Mouse (Mus musculus) liver, embryonic 11.5 days (tissue): ENCODE data around the gene Hist1h1c. TPM values are rescaled to one million over a fixed set of nuclear protein-coding genes. Genes with fewer than 3 reads are reported as not detected.

ENCODE experiments used
- ATAC-seq: fragments of 200-750 bp; cut with Nextera tagmentation; replicated peaks from 2 replicates; pipeline ENCODE4 v1.8.0; 2017; ENCODE audit warnings: moderate number of reproducible peaks, mild to moderate bottlenecking, moderate TSS enrichment, moderate library complexity; ENCODE audit not compliant: low FRiP score
- DNase-seq: peaks from one replicate; pipeline ENCODE4 v3.0.0-alpha.2; 2017; ENCODE audit warnings: low spot score
- H3K27ac ChIP-seq: fragments of 300-500 bp; sonication (generic); 2 replicates; pipeline ENCODE4 v1.5.1; 2014; ENCODE audit warnings: mild to moderate bottlenecking, low read depth, low read length, control low read depth
- H3K27me3 ChIP-seq: fragments of 300-500 bp; sonication (generic); replicated peaks from 2 replicates; pipeline ENCODE4 v1.6.1; 2014; ENCODE audit warnings: low read length, mixed read lengths; ENCODE audit not compliant: control insufficient read depth, insufficient read depth
- H3K36me3 ChIP-seq: fragments of 300-500 bp; sonication (generic); 2 replicates; pipeline ENCODE4 v1.6.1; 2014; ENCODE audit warnings: mild to moderate bottlenecking, low read length, moderate library complexity, mixed read lengths; ENCODE audit not compliant: control insufficient read depth, insufficient read depth
- H3K4me1 ChIP-seq: fragments of 300-500 bp; sonication (generic); replicated peaks from 2 replicates; pipeline ENCODE4 v1.6.1; 2014; ENCODE audit warnings: low read length, mixed read lengths; ENCODE audit not compliant: control insufficient read depth, insufficient read depth
- H3K4me2 ChIP-seq: fragments of 300-500 bp; sonication (generic); 2 replicates; pipeline ENCODE4 v1.6.1; 2014; ENCODE audit warnings: mild to moderate bottlenecking, control low read depth, moderate library complexity
- H3K4me3 ChIP-seq: fragments of 300-500 bp; sonication (generic); 2 replicates; pipeline ENCODE4 v1.5.1; 2014; ENCODE audit warnings: low read depth, low read length, control low read depth
- H3K9ac ChIP-seq: fragments of 300-500 bp; sonication (generic); 2 replicates; pipeline ENCODE4 v1.6.1; 2014; ENCODE audit warnings: low read depth, low read length, control low read depth
- H3K9me3 ChIP-seq: fragments of 300-500 bp; sonication (generic); 2 replicates; pipeline ENCODE4 v1.6.1; 2016; ENCODE audit warnings: low read length, inconsistent platforms, mixed read lengths; ENCODE audit not compliant: control insufficient read depth
- WGBS: fragments of 180-500 bp; shearing (Covaris S2); extraction: QIAGEN DNeasy Blood & Tissue Kit; methylation state at CpG from one replicate; pipeline ENCODE4 v1.1.7; 2014; 5-methylcytosine and 5-hydroxymethylcytosine counted together
- polyA plus RNA-seq: library from polyadenylated mRNA; unstranded; fragments of >200 nt; fragmentation: Nextera tagmentation; extraction: Ambion mirVana; gene quantifications from 2 replicates; pipeline ENCODE4 v1.2.1, GENCODE M21; 2014

The Hist1h1c gene
- polyA plus RNA-seq, 1 experiment from 2014 or later: 24.2 TPM

DNA sequence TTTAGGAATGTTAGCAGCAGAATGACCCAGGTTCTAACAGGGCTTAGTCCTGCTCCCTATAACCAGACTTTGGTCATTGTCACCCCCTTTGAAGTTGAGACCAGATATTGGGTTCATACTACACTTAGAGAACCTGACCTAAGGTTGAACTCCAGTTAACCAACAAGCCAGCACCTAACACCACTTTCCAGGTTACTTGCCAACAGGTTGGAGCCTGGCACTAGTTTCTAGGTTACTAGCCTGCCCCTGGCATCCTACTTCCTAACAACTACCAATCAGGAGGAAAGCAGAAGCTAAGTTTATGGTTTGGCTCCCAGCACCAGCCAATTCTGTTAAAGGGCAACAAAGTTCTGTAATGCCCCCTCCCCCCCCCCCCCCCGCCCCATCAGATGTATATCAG lies 13.4 kb upstream of the Hist1h1c start:
- no peak overlapping the region for H3K9ac ChIP-seq
- H3K36me3 ChIP-seq: no peaks in the 10 kb centered on the region
- no peaks in the 10 kb centered on the region for H3K27me3 ChIP-seq
- H3K9me3 ChIP-seq: no peaks in the 10 kb centered on the region
- WGBS: 38% methylated on average over 1 of the region's 1 CpGs
- no peak overlapping the region for H3K4me2 ChIP-seq
- H3K27ac ChIP-seq: no peak overlapping the region
- no peak overlapping the region for H3K4me3 ChIP-seq
- ATAC-seq (no peak), DNase-seq (peak; percentile 26)
- peaks cover 24% of the 10 kb centered on the region for H3K4me1 ChIP-seq

DNA sequence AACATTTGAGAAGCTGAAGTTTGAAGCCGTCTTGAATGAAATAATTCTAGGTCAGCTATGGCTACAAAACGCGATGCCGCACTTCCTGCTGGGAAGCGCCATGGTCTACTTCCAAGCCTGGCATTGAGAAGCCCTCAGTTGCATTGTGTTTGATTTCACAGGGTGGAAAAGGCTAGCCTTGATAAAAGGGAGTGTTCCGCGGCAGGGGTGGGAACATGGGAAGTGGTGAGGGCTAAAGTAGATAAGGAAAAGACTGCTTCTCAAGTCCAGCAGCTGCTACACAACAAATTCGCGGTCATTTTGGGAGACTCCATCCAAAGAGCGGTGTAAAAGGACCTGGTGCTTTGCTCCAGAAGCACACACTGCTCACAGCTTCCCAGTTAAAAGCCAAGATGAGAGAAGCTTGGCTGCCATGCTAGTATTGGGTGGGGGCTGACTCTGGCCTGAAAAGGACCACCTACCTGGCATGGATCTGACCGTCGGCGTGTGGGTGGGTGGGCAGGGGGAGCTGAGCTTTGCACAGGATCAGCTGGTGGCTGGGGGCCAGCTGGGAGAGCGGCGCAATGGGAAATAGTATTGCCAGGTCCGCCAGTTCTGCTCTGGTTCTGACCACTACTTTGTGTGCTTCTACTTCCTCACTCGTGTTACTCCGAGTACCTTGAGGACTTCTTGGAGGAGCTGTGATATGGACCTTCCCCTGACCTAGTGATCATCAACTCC lies 10.0 kb upstream of the Hist1h1c start:
- Histone ChIP-seq H3K9ac (no peak overlapping the region; the same call in 1 of the 2 replicates), H3K4me3 (no peak overlapping the region), H3K27me3 (no peaks in the 10 kb centered on the region), H3K9me3 (no peaks in the 10 kb centered on the region), H3K4me1 (peaks cover 27% of the 10 kb centered on the region), H3K36me3 (no peaks in the 10 kb centered on the region), H3K4me2 (peak overlapping the region; percentile 33; the same call in 1 of the 2 replicates), H3K27ac (no peak overlapping the region)
- WGBS: 56% methylated on average over 18 of the region's 18 CpGs
- ATAC-seq (no peak), DNase-seq (no peak)

DNA sequence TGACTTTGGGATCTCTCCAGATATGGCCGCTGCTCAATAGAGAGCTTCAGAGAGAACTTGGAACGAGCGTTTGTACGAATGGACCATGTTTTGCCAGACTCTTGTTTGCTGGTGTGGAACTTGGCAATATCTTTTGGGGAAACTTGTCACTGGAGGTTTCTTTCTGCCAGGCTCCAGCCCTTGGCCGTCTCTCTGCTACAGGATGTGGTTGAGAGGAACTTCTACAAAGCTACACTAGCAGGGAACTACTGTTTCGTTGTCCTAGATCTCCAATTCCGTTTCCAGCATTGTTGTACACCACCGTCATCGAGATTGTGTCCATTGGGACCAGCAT lies 9.4 kb upstream of the Hist1h1c start:
- no peak for ATAC-seq
- peaks cover 22% of the 10 kb centered on the region for H3K4me1 ChIP-seq
- H3K9ac ChIP-seq: no peak overlapping the region
- no peak overlapping the region for H3K4me3 ChIP-seq
- 71% methylated on average over 9 of the region's 9 CpGs for WGBS
- no peaks in the 10 kb centered on the region for H3K36me3 ChIP-seq
- no peaks in the 10 kb centered on the region for H3K27me3 ChIP-seq
- H3K9me3 ChIP-seq: no peaks in the 10 kb centered on the region
- no peak for DNase-seq
- H3K4me2 ChIP-seq: no peak overlapping the region
- H3K27ac ChIP-seq: no peak overlapping the region

DNA sequence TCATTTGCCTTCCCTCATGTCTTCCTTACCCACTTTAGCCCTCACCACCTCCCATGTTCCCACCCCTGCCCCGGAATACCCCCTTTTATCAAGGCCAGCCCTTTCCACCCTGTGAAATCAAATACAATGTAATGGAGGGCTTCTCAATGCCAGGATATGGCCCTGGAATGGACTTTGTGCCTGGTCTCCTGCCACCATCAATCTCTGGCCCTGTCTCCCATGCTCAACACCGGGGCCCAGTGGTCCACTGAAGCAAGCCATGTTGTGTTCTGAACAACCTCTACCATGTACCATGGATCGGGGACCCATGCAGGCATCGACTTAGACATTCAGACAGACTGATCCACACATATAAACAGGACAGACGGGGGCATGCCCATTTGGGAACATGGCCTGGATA lies 8.9 kb upstream of the Hist1h1c start:
- Histone ChIP-seq H3K27ac (no peak overlapping the region), H3K4me2 (no peak overlapping the region), H3K4me1 (peaks cover 17% of the 10 kb centered on the region), H3K4me3 (no peak overlapping the region), H3K27me3 (no peaks in the 10 kb centered on the region), H3K36me3 (no peaks in the 10 kb centered on the region), H3K9me3 (no peaks in the 10 kb centered on the region), H3K9ac (no peak overlapping the region)
- WGBS: 89% methylated on average over 5 of the region's 5 CpGs
- ATAC-seq: no peak
- no peak for DNase-seq

DNA sequence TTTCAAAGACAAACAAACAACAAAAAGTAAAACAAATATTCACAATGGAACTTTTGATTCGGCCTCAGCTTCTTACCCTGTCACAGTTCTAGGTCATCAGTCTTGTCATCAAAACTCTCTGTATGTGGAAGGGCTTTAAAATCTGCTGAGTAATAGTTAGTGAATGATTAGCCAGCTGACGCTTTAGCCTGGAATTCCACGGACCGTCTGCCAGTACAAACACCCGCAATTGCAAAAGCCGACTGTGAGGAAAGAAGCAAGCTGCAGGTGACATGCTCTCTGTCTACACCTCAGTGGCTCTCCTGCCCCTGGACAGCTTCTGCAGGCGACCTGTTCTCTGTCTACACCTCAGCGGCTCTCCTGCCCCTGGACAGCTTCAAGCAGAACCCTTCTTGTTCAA lies 8.1 kb upstream of the Hist1h1c start:
- ATAC-seq (peak; percentile 50), DNase-seq (no peak)
- no peak overlapping the region for H3K27ac ChIP-seq
- peak overlapping the region; percentile 27 for H3K4me2 ChIP-seq
- 42% methylated on average over 8 of the region's 8 CpGs for WGBS
- no peaks in the 10 kb centered on the region for H3K9me3 ChIP-seq
- H3K36me3 ChIP-seq: no peaks in the 10 kb centered on the region
- no peaks in the 10 kb centered on the region for H3K27me3 ChIP-seq
- peaks cover 12% of the 10 kb centered on the region; the same call in 1 of the 2 replicates for H3K4me1 ChIP-seq
- H3K4me3 ChIP-seq: no peak overlapping the region
- no peak overlapping the region for H3K9ac ChIP-seq

DNA sequence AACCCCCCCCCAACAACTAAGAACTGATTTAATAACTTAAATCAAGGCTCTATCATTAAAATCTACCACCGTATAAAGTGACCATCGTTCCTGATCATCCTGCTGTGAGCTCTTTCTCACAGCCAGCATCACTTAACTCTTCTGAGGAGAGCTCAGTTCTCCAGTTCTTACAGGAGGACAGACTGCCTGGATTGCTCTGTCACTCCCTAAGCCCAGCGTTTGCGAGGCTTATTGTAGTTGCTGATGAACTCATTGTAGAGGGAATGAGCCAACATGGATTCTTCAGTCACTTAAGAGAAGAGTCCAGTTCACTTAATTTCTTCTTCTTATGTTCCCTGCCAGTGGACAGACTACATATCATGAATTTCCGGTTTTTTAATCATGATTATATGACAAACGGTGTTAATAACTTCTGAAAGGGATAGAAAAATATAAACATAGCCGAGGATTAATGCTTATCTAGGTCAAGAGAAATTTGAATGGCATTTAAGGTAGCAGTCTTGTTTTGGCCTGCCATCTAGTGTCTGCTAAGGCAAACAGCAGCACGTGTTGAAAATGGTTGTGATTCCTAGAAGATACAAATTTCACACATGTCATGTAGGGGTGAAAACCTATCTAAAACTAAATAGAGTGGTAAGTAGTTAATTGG lies 6.3 kb upstream of the Hist1h1c start:
- no peak overlapping the region for H3K4me3 ChIP-seq
- H3K36me3 ChIP-seq: no peaks in the 10 kb centered on the region
- H3K4me2 ChIP-seq: no peak overlapping the region
- H3K27me3 ChIP-seq: no peaks in the 10 kb centered on the region
- H3K9ac ChIP-seq: no peak overlapping the region
- 25% methylated on average over 8 of the region's 8 CpGs for WGBS
- H3K4me1 ChIP-seq: peaks cover 12% of the 10 kb centered on the region; the same call in 1 of the 2 replicates
- DNase-seq (no peak), ATAC-seq (0 out of 2 replicates have a peak, but pooled peaks have one; percentile 29)
- no peak overlapping the region for H3K27ac ChIP-seq
- H3K9me3 ChIP-seq: no peaks in the 10 kb centered on the region

DNA sequence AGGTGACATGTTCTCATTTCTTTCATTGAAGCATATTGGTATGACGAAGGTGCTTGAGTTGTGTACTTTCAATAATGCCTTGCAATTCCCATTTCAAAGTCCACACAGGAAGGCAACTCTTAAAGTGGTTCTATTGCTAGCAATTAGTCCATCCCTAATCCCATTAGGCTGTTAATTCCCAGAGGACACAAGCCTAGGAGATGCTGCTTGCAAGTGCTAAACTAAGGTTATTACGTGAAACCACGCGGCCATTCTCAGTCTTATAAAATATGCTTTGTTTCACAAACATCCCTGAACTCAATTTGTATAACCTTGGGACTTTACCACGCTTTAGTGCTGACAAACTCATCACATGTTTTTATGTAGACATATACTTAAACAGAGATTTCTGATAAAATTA lies 1.5 kb upstream of the Hist1h1c start:
- no peak overlapping the region for H3K4me3 ChIP-seq
- no peak overlapping the region for H3K9ac ChIP-seq
- no peak for ATAC-seq
- DNase-seq: no peak
- no peaks in the 10 kb centered on the region for H3K9me3 ChIP-seq
- no peaks in the 10 kb centered on the region for H3K36me3 ChIP-seq
- WGBS: 91% methylated on average over 5 of the region's 5 CpGs
- peaks cover 7% of the 10 kb centered on the region for H3K4me1 ChIP-seq
- no peak overlapping the region for H3K4me2 ChIP-seq
- H3K27ac ChIP-seq: peak overlapping the region; percentile 32; the same call in 1 of the 2 replicates
- no peaks in the 10 kb centered on the region for H3K27me3 ChIP-seq

DNA sequence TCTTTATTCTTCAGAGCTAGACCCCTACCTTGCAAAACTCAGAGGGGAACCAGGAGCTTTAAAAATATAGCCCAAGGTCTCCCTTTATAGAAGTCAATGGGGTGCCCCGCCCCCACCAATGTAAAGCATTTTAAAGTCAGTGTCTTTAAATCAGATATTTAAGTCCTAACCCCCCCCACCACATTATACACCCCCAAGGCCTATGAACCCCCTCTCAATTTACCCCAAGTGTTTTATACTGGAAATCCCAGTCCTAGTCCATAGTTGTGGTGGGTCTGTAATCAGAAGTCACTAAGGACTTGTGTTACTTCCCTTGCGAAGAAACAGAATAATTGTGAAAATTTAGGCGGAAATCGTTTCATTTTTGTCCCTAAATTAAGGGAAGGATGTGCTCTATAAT lies 567 bp upstream of the Hist1h1c start:
- Histone ChIP-seq H3K4me1 (peaks cover 7% of the 10 kb centered on the region), H3K9me3 (no peaks in the 10 kb centered on the region), H3K36me3 (no peaks in the 10 kb centered on the region), H3K9ac (peak overlapping the region; percentile 83), H3K27me3 (no peaks in the 10 kb centered on the region), H3K27ac (peak overlapping the region; percentile 100), H3K4me3 (peak overlapping the region; percentile 52), H3K4me2 (peak overlapping the region; percentile 91)
- DNase-seq (no peak), ATAC-seq (no peak)
- 23% methylated on average over 4 of the region's 4 CpGs for WGBS
